Mouse (Mus musculus) intestine, postnatal 0 days (tissue): ENCODE data around the gene Cd84. TPM values are rescaled to one million over a fixed set of nuclear protein-coding genes. Genes with fewer than 3 reads are reported as not detected.

Source experiments
- ATAC-seq: fragments of 200-750 bp; cut with Nextera tagmentation; 2 replicates; pipeline ENCODE4 v1.8.0; 2017; ENCODE audit warnings: mild to moderate bottlenecking, moderate TSS enrichment, moderate library complexity
- H3K27ac ChIP-seq: fragments of 300-500 bp; sonication (generic); 2 replicates; pipeline ENCODE4 v1.5.1; 2014; ENCODE audit warnings: mild to moderate bottlenecking, low read depth, low read length, moderate library complexity
- H3K27me3 ChIP-seq: fragments of 300-500 bp; sonication (generic); replicated peaks from 2 replicates; pipeline ENCODE4 v1.6.1; 2014; ENCODE audit warnings: low read length, mixed read lengths; ENCODE audit not compliant: control insufficient read depth, insufficient read depth
- H3K36me3 ChIP-seq: fragments of 300-500 bp; sonication (generic); 2 replicates; pipeline ENCODE4 v1.6.1; 2014; ENCODE audit warnings: mild to moderate bottlenecking, moderate library complexity; ENCODE audit not compliant: control insufficient read depth, insufficient read depth
- H3K4me1 ChIP-seq: fragments of 300-500 bp; sonication (generic); replicated peaks from 2 replicates; pipeline ENCODE4 v1.6.1; 2014; ENCODE audit warnings: antibody characterized with exemption, low read length, mixed read lengths; ENCODE audit not compliant: control insufficient read depth, insufficient read depth
- H3K4me2 ChIP-seq: fragments of 300-500 bp; sonication (generic); replicated peaks from 2 replicates; pipeline ENCODE4 v1.6.1; 2014; ENCODE audit warnings: low read depth, mild to moderate bottlenecking, moderate library complexity
- H3K4me3 ChIP-seq: fragments of 300-500 bp; sonication (generic); 2 replicates; pipeline ENCODE4 v1.5.1; 2014; ENCODE audit warnings: low read depth, low read length
- H3K9ac ChIP-seq: fragments of 300-500 bp; sonication (generic); 2 replicates; pipeline ENCODE4 v1.6.1; 2014; ENCODE audit warnings: mild to moderate bottlenecking, low read depth, low read length
- H3K9me3 ChIP-seq: fragments of 300-500 bp; sonication (generic); 2 replicates; pipeline ENCODE4 v1.6.1; 2016; ENCODE audit warnings: mixed run types; ENCODE audit not compliant: control insufficient read depth
- CTCF ChIP-seq: sonication (generic); IDR thresholded peaks from 2 replicates; pipeline ENCODE4 v1.5.1; 2016; ENCODE audit warnings: low read depth, mild to moderate bottlenecking, control low read depth, antibody characterized with exemption, moderate library complexity
- WGBS: fragments of 180-500 bp; shearing (Covaris S2); extraction: QIAGEN DNeasy Blood & Tissue Kit; methylation state at CpG from one replicate; pipeline ENCODE4 v1.1.7; 2014; 5-methylcytosine and 5-hydroxymethylcytosine counted together
- polyA plus RNA-seq: library from polyadenylated mRNA; unstranded; fragments of >200 nt; fragmentation: Nextera tagmentation; extraction: Ambion mirVana; gene quantifications from 2 replicates; pipeline ENCODE4 v1.2.1, GENCODE M21; 2015

The Cd84 gene
- polyA plus RNA-seq, 1 experiment from 2014 or later, result 1.9 TPM

GRCm38 (mm10) chr1:171938952-171939948 lies 99.8 kb downstream of the Cd84 start:
- no peaks in the 10 kb centered on the region for H3K4me1 ChIP-seq
- no peak overlapping the region for H3K27ac ChIP-seq
- no peak overlapping the region for H3K9ac ChIP-seq
- no peaks in the 10 kb centered on the region for H3K9me3 ChIP-seq
- TF ChIP-seq CTCF, result no peak
- H3K27me3 ChIP-seq, result no peaks in the 10 kb centered on the region
- no peaks in the 10 kb centered on the region for H3K36me3 ChIP-seq
- no peak overlapping the region for H3K4me3 ChIP-seq
- no peak overlapping the region for H3K4me2 ChIP-seq
- 77% methylated on average over 14 of the region's 14 CpGs for WGBS
- ATAC-seq, result no peak

Other genes starting within 250 kb of the Cd84 start
- gene Ly9, start 232.3 kb upstream of the Cd84 start, polyA plus RNA-seq, result 0.18 and 0.55 TPM in 2 replicates
- gene Slamf7, start 186.7 kb upstream of the Cd84 start, polyA plus RNA-seq, result 0.18 and 0.21 TPM in 2 replicates
- gene Cd48, start 157.7 kb upstream of the Cd84 start, polyA plus RNA-seq, result 3.9 and 4.3 TPM in 2 replicates
- 0.14 TPM in 1 of 2 replicates, not detected in the other for gene Slamf1, start 72.6 kb upstream of the Cd84 start, polyA plus RNA-seq
- gene Gm10521, start 56.0 kb downstream of the Cd84 start, polyA plus RNA-seq, result not detected in 2 replicates
- 0.26 and 0.42 TPM in 2 replicates for gene Slamf6, start 77.8 kb downstream of the Cd84 start, polyA plus RNA-seq
- 2.8 and 3.3 TPM in 2 replicates for gene Vangl2, start 188.7 kb downstream of the Cd84 start, polyA plus RNA-seq
- 0.05 TPM in 1 of 2 replicates, not detected in the other for gene Nhlh1, start 217.9 kb downstream of the Cd84 start, polyA plus RNA-seq
- gene Copa, start 242.8 kb downstream of the Cd84 start, polyA plus RNA-seq, result 133 and 139 TPM in 2 replicates
- 110 and 115 TPM in 2 replicates for gene Ncstn, start 243.1 kb downstream of the Cd84 start, polyA plus RNA-seq